Mouse (Mus musculus) lung, postnatal 0 days (tissue): Measurements from ENCODE around the gene Itpr1.

Source experiments
- CTCF ChIP-seq: IDR thresholded peaks from 2 replicates; pipeline ENCODE4 v1.5.1; 2016; ENCODE audit warnings: antibody characterized with exemption, mild to moderate bottlenecking
- EP300 ChIP-seq: IDR thresholded peaks from 2 replicates; pipeline ENCODE4 v1.6.1; 2016; ENCODE audit warnings: antibody characterized with exemption, mild to moderate bottlenecking, control low read depth

GRCm38 (mm10) chr6:108457516-108458181, 244.8 kb downstream of the Itpr1 start:
- TF ChIP-seq EP300 (peak; percentile 55), CTCF (no peak)
